20 mouse cellular contexts compared by ENCODE assay signal in the genomic region with DNA sequence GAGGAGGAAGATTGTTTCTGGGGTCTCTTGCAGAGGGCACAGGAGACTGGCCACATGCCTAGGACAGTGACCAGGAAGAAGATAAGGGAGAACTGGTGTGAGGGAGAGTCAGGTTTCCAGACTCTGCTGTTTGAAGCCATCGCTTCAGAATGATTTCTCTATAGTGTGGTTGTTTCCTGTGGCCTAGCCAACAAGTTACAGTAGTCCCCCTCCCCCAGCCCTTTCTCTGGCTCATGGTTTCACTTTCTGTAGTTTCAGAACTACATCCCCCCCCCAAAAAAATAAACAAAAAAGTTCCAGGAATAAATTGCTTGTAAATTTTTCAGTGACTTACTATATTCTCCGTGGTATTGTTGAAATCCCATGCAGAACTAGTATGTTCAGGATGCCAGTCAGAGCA.
DNase-seq lines count a peak whose midpoint lies in the region; ATAC-seq and TF ChIP-seq lines count a peak whose summit lies in the region.
"Had no signal": no experiment of that assay in that cellular context is flagged by ENCODE, and none has a peak within 500 bp of the region (broad histone marks: within the 10 kb centered on the region; RNA-seq: fewer than 3 reads in every experiment).

No protein-coding gene starts in this region.

- H3K9me3 ChIP-seq in kidney, embryonic 14.5 days (ENCODE audit: control insufficient read depth, low read length): peaks cover 5% of the 10 kb centered on the region; the same call in 1 of the 2 replicates
- H3K9me3 ChIP-seq: embryonic facial prominence, embryonic 12.5 days; forebrain, embryonic 15.5 days; hindbrain, embryonic 10.5 days had no signal

- H3K27ac ChIP-seq in kidney, adult 2 months (ENCODE audit: insufficient read depth, low read depth, low read length): 0 out of 2 replicates have a peak overlapping the region, but pooled peaks have one; percentile 6
- no peak overlapping the region for H3K27ac ChIP-seq in kidney, embryonic 14.5 days (ENCODE audit: low read depth, low read length)
- peak overlapping the region; percentile 45; the same call in 1 of the 2 replicates for H3K27ac ChIP-seq in spleen, adult 2 months (ENCODE audit: insufficient read depth, low read length)
- H3K27ac ChIP-seq: embryonic facial prominence, embryonic 12.5 days; forebrain, embryonic 15.5 days; hindbrain, embryonic 10.5 days; hindbrain, embryonic 14.5 days had no signal

- no peak for TF ChIP-seq CTCF in kidney, adult 2 months (conservative IDR thresholded peaks at IDR 0.05; ENCODE audit: insufficient read depth, insufficient read length, low read depth, low read length)
- TF ChIP-seq CTCF in spleen, adult 2 months (IDR thresholded peaks at IDR 0.05; ENCODE audit: extremely low read depth, insufficient read depth, insufficient read length, insufficient replicate concordance): no peak

- H3K9ac ChIP-seq in kidney, embryonic 14.5 days (ENCODE audit: low read depth, low read length): no peak overlapping the region
- H3K9ac ChIP-seq: embryonic facial prominence, embryonic 12.5 days; forebrain, embryonic 15.5 days; hindbrain, embryonic 14.5 days had no signal

- TF ChIP-seq POLR2A in kidney, adult 2 months (IDR thresholded peaks at IDR 0.05; ENCODE audit: low read depth, low read length): no peak
- no peak for TF ChIP-seq POLR2A in spleen, adult 2 months (IDR thresholded peaks at IDR 0.05; ENCODE audit: low read depth, low read length)

- H3K27me3 ChIP-seq in kidney, adult 2 months (replicated peaks; ENCODE audit: control insufficient read depth, insufficient read depth, low read length): no peaks in the 10 kb centered on the region
- H3K27me3 ChIP-seq in kidney, embryonic 14.5 days (ENCODE audit: control insufficient read depth, insufficient read depth, low read length): no peaks in the 10 kb centered on the region
- H3K27me3 ChIP-seq in spleen, adult 2 months (ENCODE audit: control insufficient read depth, insufficient read depth, low read length): no peaks in the 10 kb centered on the region
- H3K27me3 ChIP-seq: embryonic facial prominence, embryonic 12.5 days; forebrain, embryonic 15.5 days had no signal

- DNase-seq in kidney, adult 2 months: no peak
- no peak for DNase-seq in spleen, adult 2 months (ENCODE audit: low read depth in 1 of 2, low spot score in 2 of 2)
- no peak for DNase-seq in spleen, adult 18-20 months
- DNase-seq in NIH3T3 (ENCODE audit: low read depth): peak; percentile 66
- no peak for DNase-seq in testis, postnatal 14 days (ENCODE audit: low spot score)
- DNase-seq in frontal cortex, postnatal 25 days (ENCODE audit: low spot score in 2 of 2): no peak
- DNase-seq: adrenal gland, postnatal 14 days; cerebellum, adult 18-20 months; cerebellum, adult 9-11 months; cerebellum, postnatal 36 days; gastrocnemius, postnatal 10 days; heart, adult 18-20 months had no signal

- H3K4me3 ChIP-seq in kidney, adult 2 months (ENCODE audit: insufficient read depth, low read depth, low read length): no peak overlapping the region
- no peak overlapping the region for H3K4me3 ChIP-seq in kidney, embryonic 14.5 days (ENCODE audit: low read length)
- no peak overlapping the region for H3K4me3 ChIP-seq in spleen, adult 2 months (ENCODE audit: extremely low read depth, insufficient read depth, insufficient read length)
- H3K4me3 ChIP-seq: embryonic facial prominence, embryonic 12.5 days; forebrain, embryonic 15.5 days; hindbrain, embryonic 10.5 days had no signal

- H3K4me1 ChIP-seq in kidney, adult 2 months (ENCODE audit: control insufficient read depth, insufficient read depth, low read length): peaks cover 25% of the 10 kb centered on the region
- H3K4me1 ChIP-seq in kidney, embryonic 14.5 days (ENCODE audit: control insufficient read depth, insufficient read depth, low read length): peaks cover 27% of the 10 kb centered on the region
- peaks cover 2% of the 10 kb centered on the region; the same call in 1 of the 2 replicates for H3K4me1 ChIP-seq in spleen, adult 2 months (ENCODE audit: control insufficient read depth, insufficient read depth, insufficient read length)
- H3K4me1 ChIP-seq: embryonic facial prominence, embryonic 12.5 days; forebrain, embryonic 15.5 days had no signal

- no peak overlapping the region for H3K4me2 ChIP-seq in kidney, embryonic 14.5 days (replicated peaks; ENCODE audit: low read depth, low read length)
- H3K4me2 ChIP-seq: embryonic facial prominence, embryonic 12.5 days; forebrain, embryonic 15.5 days; heart, embryonic 11.5 days; hindbrain, embryonic 14.5 days had no signal

- no peaks in the 10 kb centered on the region for H3K36me3 ChIP-seq in kidney, adult 2 months (ENCODE audit: control insufficient read depth, insufficient read depth, low read length)
- no peaks in the 10 kb centered on the region for H3K36me3 ChIP-seq in kidney, embryonic 14.5 days (ENCODE audit: control insufficient read depth, insufficient read depth, low read length)
- no peaks in the 10 kb centered on the region for H3K36me3 ChIP-seq in spleen, adult 2 months (ENCODE audit: control insufficient read depth, insufficient read depth, low read length)
- H3K36me3 ChIP-seq: forebrain, embryonic 15.5 days; G1E had no signal

- ATAC-seq in kidney, embryonic 14.5 days (ENCODE audit: low FRiP score, low TSS enrichment): no peak
- peak; percentile 56 for ATAC-seq in inflammation-experienced regulatory T-cells, adult 6 months
- ATAC-seq: forebrain, embryonic 15.5 days had no signal

- WGBS in kidney, adult 2 months: 53% methylated on average over 2 of the region's 2 CpGs
- WGBS in kidney, embryonic 14.5 days: 56% methylated on average over 2 of the region's 2 CpGs
- whole genome bisulfite sequencing in spleen, adult 2 months: 45% methylated on average over 2 of the region's 2 CpGs
